Mouse (Mus musculus): Measurements from ENCODE around the gene Pou6f2. TPM values are rescaled to one million over a fixed set of nuclear protein-coding genes. Genes with fewer than 3 reads are reported as not detected.

Gene Pou6f2
- polyA plus RNA-seq, 1 experiment from 2014 or later: 3.1 TPM

DNA sequence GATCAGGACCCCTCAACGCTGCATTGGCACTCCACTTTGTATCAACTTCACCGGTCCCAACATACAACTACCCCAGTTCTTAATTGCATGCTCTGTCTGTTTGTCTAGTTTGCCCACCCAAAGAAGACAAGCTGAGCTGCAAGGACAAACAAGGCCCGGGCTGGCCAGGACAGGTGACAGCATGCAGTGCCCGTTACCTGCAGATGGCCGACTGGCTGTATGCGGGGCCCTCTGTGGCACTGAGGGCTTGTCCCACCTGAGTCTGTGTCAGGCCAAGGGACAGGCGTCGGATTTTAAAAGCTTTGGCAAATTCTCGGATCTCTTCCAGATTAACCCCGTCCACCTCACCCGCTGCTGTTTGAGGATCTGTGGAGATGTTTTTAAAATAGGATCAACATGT is 268.7 kb downstream of the Pou6f2 start:
- 75% methylated on average over 11 of the region's 11 CpGs for WGBS (ENCODE audit: insufficient replicate concordance)
- Histone ChIP-seq H3K4me2 (no peak overlapping the region), H3K9me3 (replicated peaks; ENCODE audit: control insufficient read depth, low read length) (no peaks in the 10 kb centered on the region), H3K36me3 (ENCODE audit: control insufficient read depth, insufficient read depth, low read length) (no peaks in the 10 kb centered on the region), H3K27ac (ENCODE audit: low read depth, low read length) (no peak overlapping the region), H3K9ac (ENCODE audit: low read depth, low read length) (no peak overlapping the region), H3K27me3 (ENCODE audit: control insufficient read depth, insufficient read depth, low read length) (no peaks in the 10 kb centered on the region), H3K4me1 (ENCODE audit: control insufficient read depth, insufficient read depth, low read length) (peaks cover 4% of the 10 kb centered on the region; the same call in 1 of the 2 replicates), H3K4me3 (ENCODE audit: low read depth, low read length) (no peak overlapping the region)
- ATAC-seq (replicated peaks; ENCODE audit: insufficient number of reproducible peaks, low FRiP score, low TSS enrichment): no peak

DNA sequence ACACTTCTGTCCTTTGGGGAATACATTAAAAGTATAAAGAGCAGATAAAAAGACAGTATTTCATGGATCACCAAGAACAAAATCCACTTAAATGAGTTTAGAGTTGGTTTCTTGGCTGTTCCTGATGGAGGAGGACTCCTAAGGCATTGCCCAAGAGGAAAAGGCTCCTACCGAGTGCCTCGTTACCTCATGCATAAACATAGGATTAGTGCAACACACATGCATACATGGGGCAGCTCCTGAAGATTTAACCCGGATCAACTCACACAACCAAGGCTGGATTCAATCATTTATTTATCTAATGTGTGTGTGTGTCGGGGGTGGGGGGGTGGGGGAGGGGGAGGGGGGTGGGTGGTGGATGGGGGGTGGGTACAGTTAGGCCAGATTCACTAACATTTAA is 269.4 kb downstream of the Pou6f2 start:
- Histone ChIP-seq H3K27ac (ENCODE audit: low read depth, low read length) (no peak overlapping the region), H3K4me1 (ENCODE audit: control insufficient read depth, insufficient read depth, low read length) (peaks cover 4% of the 10 kb centered on the region; the same call in 1 of the 2 replicates), H3K9ac (ENCODE audit: low read depth, low read length) (no peak overlapping the region), H3K4me2 (no peak overlapping the region), H3K4me3 (ENCODE audit: low read depth, low read length) (no peak overlapping the region), H3K9me3 (replicated peaks; ENCODE audit: control insufficient read depth, low read length) (no peaks in the 10 kb centered on the region), H3K27me3 (ENCODE audit: control insufficient read depth, insufficient read depth, low read length) (no peaks in the 10 kb centered on the region), H3K36me3 (ENCODE audit: control insufficient read depth, insufficient read depth, low read length) (no peaks in the 10 kb centered on the region)
- WGBS (ENCODE audit: insufficient replicate concordance): 61% methylated on average over 4 of the region's 4 CpGs
- ATAC-seq (replicated peaks; ENCODE audit: insufficient number of reproducible peaks, low FRiP score, low TSS enrichment): no peak

DNA sequence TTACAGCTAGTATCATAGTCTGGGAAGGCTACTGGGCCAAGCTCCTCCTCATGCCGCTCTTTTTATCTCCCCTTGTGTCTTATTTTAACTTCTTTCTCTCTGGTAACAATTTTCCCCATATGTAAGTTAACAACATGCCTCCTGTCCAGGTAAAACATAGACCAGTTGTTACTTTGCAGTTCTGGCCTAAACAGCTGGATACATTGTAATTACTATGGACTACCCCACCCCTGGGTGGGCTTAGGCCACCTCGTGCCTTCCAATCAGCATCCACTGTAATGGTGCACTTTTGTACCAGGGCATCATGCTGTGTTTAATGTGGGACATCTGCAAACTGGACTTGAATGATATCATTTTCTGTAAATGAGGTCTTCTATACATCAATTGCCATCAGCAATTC is 271.4 kb downstream of the Pou6f2 start:
- H3K4me1 ChIP-seq (ENCODE audit: control insufficient read depth, insufficient read depth, low read length): peaks cover 4% of the 10 kb centered on the region; the same call in 1 of the 2 replicates
- no peak for ATAC-seq (replicated peaks; ENCODE audit: insufficient number of reproducible peaks, low FRiP score, low TSS enrichment)
- WGBS (ENCODE audit: insufficient replicate concordance): 57% methylated on average over 2 of the region's 2 CpGs

DNA sequence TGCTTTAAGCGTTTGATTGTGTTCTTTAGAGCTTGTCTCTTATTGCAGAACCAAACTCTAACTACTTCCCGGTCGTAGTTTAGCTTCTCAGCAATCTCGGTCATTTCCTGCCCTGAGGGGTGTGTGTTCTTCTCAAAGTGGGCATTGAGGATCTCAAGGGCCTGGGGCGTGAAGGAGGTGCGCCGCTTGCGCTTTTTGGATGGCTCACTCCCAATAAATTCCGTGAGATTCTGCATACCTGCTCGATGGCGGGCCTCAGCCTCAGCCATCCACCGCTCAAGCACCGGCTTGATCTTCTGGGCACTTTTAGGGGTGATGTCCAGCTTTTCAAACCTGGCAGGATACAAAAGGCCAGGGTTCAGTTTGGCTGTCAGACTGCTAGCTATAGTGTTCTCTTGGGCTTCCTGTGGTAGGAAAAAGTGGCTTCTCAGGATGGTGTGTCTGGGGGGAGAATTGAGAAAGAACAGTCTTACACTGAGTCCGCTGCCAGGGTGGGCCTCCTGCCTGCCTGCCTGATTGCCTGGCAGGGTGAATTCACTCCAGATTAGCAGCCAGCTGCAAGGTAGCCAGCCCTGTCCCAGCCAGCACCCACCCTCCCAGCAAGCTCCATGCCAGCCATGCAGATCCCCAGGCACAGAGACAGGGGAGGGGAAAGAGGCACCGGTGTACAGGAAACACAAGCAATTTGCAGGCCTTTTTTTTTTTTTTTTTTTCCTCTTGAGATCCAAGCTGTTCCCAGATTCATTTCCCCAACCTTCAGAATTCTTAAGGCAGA is 272.1 kb downstream of the Pou6f2 start:
- ATAC-seq (replicated peaks; ENCODE audit: insufficient number of reproducible peaks, low FRiP score, low TSS enrichment): no peak
- peaks cover 4% of the 10 kb centered on the region; the same call in 1 of the 2 replicates for H3K4me1 ChIP-seq (ENCODE audit: control insufficient read depth, insufficient read depth, low read length)
- no peak overlapping the region for H3K27ac ChIP-seq (ENCODE audit: low read depth, low read length)
- no peaks in the 10 kb centered on the region for H3K36me3 ChIP-seq (ENCODE audit: control insufficient read depth, insufficient read depth, low read length)
- no peak overlapping the region for H3K4me3 ChIP-seq (ENCODE audit: low read depth, low read length)
- no peak overlapping the region for H3K9ac ChIP-seq (ENCODE audit: low read depth, low read length)
- 60% methylated on average over 15 of the region's 15 CpGs for WGBS (ENCODE audit: insufficient replicate concordance)
- no peaks in the 10 kb centered on the region for H3K27me3 ChIP-seq (ENCODE audit: control insufficient read depth, insufficient read depth, low read length)
- H3K4me2 ChIP-seq: no peak overlapping the region
- no peaks in the 10 kb centered on the region for H3K9me3 ChIP-seq (replicated peaks; ENCODE audit: control insufficient read depth, low read length)

More for the DNA sequence above, 271.4 kb downstream of the Pou6f2 start:
- Histone ChIP-seq H3K9ac (ENCODE audit: low read depth, low read length) (no peak overlapping the region), H3K9me3 (replicated peaks; ENCODE audit: control insufficient read depth, low read length) (no peaks in the 10 kb centered on the region), H3K36me3 (ENCODE audit: control insufficient read depth, insufficient read depth, low read length) (no peaks in the 10 kb centered on the region), H3K4me3 (ENCODE audit: low read depth, low read length) (no peak overlapping the region), H3K4me2 (no peak overlapping the region), H3K27ac (ENCODE audit: low read depth, low read length) (no peak overlapping the region), H3K27me3 (ENCODE audit: control insufficient read depth, insufficient read depth, low read length) (no peaks in the 10 kb centered on the region)

DNA sequence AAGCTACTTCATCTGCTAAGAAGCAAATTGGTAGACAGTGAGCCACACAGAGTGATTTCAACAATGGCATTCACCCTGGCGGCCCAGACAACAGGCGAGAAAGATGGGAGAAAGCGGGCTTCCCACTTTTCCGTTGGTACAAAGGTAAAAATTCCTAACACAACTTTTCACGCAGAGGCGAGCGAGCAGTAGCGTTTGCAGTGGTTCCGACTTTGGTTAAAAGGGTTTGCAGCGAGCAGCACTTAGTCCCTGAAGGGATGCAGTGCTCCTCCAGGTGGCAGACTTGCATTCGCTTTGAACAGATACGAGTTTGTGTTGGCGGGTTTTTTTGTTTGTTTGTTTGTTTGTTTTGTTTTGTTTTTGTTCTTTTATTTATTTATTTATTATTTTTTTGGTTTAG is 273.1 kb downstream of the Pou6f2 start:
- H3K9ac ChIP-seq (ENCODE audit: low read depth, low read length): no peak overlapping the region
- H3K27ac ChIP-seq (ENCODE audit: low read depth, low read length): no peak overlapping the region
- no peak for ATAC-seq (replicated peaks; ENCODE audit: insufficient number of reproducible peaks, low FRiP score, low TSS enrichment)
- peak overlapping the region; percentile 20; the same call in 1 of the 2 replicates for H3K4me3 ChIP-seq (ENCODE audit: low read depth, low read length)
- H3K4me1 ChIP-seq (ENCODE audit: control insufficient read depth, insufficient read depth, low read length): no peaks in the 10 kb centered on the region; the same call in 1 of the 2 replicates
- 10% methylated on average over 13 of the region's 13 CpGs for WGBS (ENCODE audit: insufficient replicate concordance)
- H3K36me3 ChIP-seq (ENCODE audit: control insufficient read depth, insufficient read depth, low read length): no peaks in the 10 kb centered on the region
- peak overlapping the region; percentile 60 for H3K4me2 ChIP-seq
- no peaks in the 10 kb centered on the region for H3K27me3 ChIP-seq (ENCODE audit: control insufficient read depth, insufficient read depth, low read length)
- H3K9me3 ChIP-seq (replicated peaks; ENCODE audit: control insufficient read depth, low read length): no peaks in the 10 kb centered on the region

DNA sequence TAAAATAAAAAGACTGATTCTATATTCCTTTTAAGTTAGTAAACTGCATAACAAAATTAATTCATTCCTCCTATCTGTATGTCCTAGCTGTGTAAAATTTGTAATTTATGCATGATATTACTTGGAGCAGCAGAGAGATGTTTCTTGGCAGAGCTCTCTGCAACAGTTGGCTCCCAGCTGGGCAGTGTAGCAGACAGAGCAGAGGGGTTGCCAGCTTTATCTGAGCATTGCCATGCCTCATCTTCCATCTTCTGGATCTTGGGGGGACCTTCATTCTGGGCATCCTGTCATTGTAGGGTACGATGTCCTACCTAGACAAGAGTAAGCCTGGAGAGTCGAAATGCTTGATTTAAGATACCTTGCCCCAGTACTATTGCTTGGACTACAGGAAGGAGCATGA is 277.1 kb downstream of the Pou6f2 start:
- H3K9ac ChIP-seq (ENCODE audit: low read depth, low read length): no peak overlapping the region
- 86% methylated on average over 2 of the region's 2 CpGs for WGBS (ENCODE audit: insufficient replicate concordance)
- no peaks in the 10 kb centered on the region for H3K36me3 ChIP-seq (ENCODE audit: control insufficient read depth, insufficient read depth, low read length)
- no peak overlapping the region for H3K27ac ChIP-seq (ENCODE audit: low read depth, low read length)
- no peak overlapping the region for H3K4me2 ChIP-seq
- H3K9me3 ChIP-seq (replicated peaks; ENCODE audit: control insufficient read depth, low read length): no peaks in the 10 kb centered on the region
- no peaks in the 10 kb centered on the region for H3K4me1 ChIP-seq (ENCODE audit: control insufficient read depth, insufficient read depth, low read length)
- H3K27me3 ChIP-seq (ENCODE audit: control insufficient read depth, insufficient read depth, low read length): no peaks in the 10 kb centered on the region
- H3K4me3 ChIP-seq (ENCODE audit: low read depth, low read length): no peak overlapping the region
- ATAC-seq (replicated peaks; ENCODE audit: insufficient number of reproducible peaks, low FRiP score, low TSS enrichment): no peak

DNA sequence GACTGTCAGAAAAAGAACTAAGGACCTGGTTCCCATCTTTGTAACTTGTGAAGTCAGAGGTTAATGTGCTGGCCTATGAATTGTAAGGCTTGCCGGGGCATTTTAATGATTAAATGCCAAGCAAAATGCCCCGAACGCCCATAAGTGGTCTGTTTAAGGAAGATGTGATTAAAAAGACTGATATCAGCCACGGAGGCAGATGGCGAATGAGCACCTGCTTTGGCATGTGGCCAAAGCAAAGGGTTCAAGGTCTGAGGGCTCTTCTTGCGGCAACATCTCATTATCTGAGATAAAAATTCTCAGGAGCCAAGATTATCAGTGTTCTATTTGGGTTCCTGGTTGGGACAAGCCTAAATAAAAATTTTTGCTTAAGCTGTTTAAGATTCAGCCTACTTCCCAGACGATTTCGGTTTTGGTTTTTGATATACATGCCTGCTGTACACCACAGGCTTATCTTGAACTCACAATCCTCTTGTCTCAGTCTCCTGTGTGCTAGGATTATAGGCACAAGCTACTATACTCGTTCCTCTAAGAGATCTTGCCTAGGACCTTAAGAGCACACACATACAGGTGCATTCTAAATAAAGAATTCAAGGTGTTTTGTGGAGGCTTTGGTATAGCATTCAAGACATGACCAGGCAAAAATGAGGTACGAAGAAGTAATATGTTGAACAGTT is 315.9 kb downstream of the Pou6f2 start:
- no peaks in the 10 kb centered on the region for H3K9me3 ChIP-seq (replicated peaks; ENCODE audit: control insufficient read depth, low read length)
- H3K36me3 ChIP-seq (ENCODE audit: control insufficient read depth, insufficient read depth, low read length): no peaks in the 10 kb centered on the region
- H3K27me3 ChIP-seq (ENCODE audit: control insufficient read depth, insufficient read depth, low read length): no peaks in the 10 kb centered on the region
- 66% methylated on average over 10 of the region's 10 CpGs for WGBS (ENCODE audit: insufficient replicate concordance)
- no peak overlapping the region for H3K27ac ChIP-seq (ENCODE audit: low read depth, low read length)
- H3K4me1 ChIP-seq (ENCODE audit: control insufficient read depth, insufficient read depth, low read length): no peaks in the 10 kb centered on the region
- H3K4me2 ChIP-seq: no peak overlapping the region
- H3K4me3 ChIP-seq (ENCODE audit: low read depth, low read length): no peak overlapping the region
- no peak overlapping the region for H3K9ac ChIP-seq (ENCODE audit: low read depth, low read length)
- ATAC-seq (replicated peaks; ENCODE audit: insufficient number of reproducible peaks, low FRiP score, low TSS enrichment): no peak

Data from heart, embryonic 11.5 days (tissue).